Mouse (Mus musculus) hindbrain, postnatal 0 days (tissue): ENCODE data around the gene Defb48. TPM values are rescaled to one million over a fixed set of nuclear protein-coding genes. Genes with fewer than 3 reads are reported as not detected.

ENCODE experiments used
- ATAC-seq: fragments of 200-750 bp; cut with Nextera tagmentation; 2 replicates; pipeline ENCODE4 v1.8.0; 2017; ENCODE audit warnings: mild to moderate bottlenecking, moderate TSS enrichment, moderate library complexity
- DNase-seq: peaks from one replicate; pipeline ENCODE4 v3.0.0-alpha.2; 2015; ENCODE audit warnings: low spot score
- H3K27ac ChIP-seq: fragments of 300-500 bp; sonication (generic); 2 replicates; pipeline ENCODE4 v1.5.1; 2014; ENCODE audit warnings: mild to moderate bottlenecking
- H3K27me3 ChIP-seq: fragments of 300-500 bp; sonication (generic); 2 replicates; pipeline ENCODE4 v1.6.1; 2014; ENCODE audit warnings: low read length, mixed read lengths; ENCODE audit not compliant: insufficient read depth
- H3K36me3 ChIP-seq: fragments of 300-500 bp; sonication (generic); 2 replicates; pipeline ENCODE4 v1.6.1; 2014; ENCODE audit warnings: low read length, mixed read lengths; ENCODE audit not compliant: insufficient read depth
- H3K4me1 ChIP-seq: fragments of 300-500 bp; sonication (generic); 2 replicates; pipeline ENCODE4 v1.6.1; 2014; ENCODE audit warnings: antibody characterized with exemption, low read length, mixed read lengths; ENCODE audit not compliant: insufficient read depth
- H3K4me2 ChIP-seq: fragments of 300-500 bp; sonication (generic); 2 replicates; pipeline ENCODE4 v1.6.1; 2014; ENCODE audit warnings: low read depth, mild to moderate bottlenecking, low read length, moderate library complexity, mixed read lengths
- H3K4me3 ChIP-seq: fragments of 300-500 bp; sonication (generic); 2 replicates; pipeline ENCODE4 v1.5.1; 2014; ENCODE audit warnings: low read length
- H3K9ac ChIP-seq: fragments of 300-500 bp; sonication (generic); replicated peaks from 2 replicates; pipeline ENCODE4 v1.6.1; 2014; ENCODE audit warnings: mild to moderate bottlenecking, low read length, moderate library complexity, mixed read lengths
- H3K9me3 ChIP-seq: fragments of 300-500 bp; sonication (generic); 2 replicates; pipeline ENCODE4 v1.6.1; 2016; ENCODE audit warnings: low read length, mixed read lengths
- CTCF ChIP-seq: IDR thresholded peaks from 2 replicates; pipeline ENCODE4 v1.5.1; 2016; ENCODE audit warnings: antibody characterized with exemption, control low read depth, low read depth
- WGBS: fragments of 180-500 bp; shearing (Covaris S2); extraction: QIAGEN DNeasy Blood & Tissue Kit; methylation state at CpG from one replicate; pipeline ENCODE4 v1.1.7; 2014; 5-methylcytosine and 5-hydroxymethylcytosine counted together
- polyA plus RNA-seq: library from polyadenylated mRNA; unstranded; fragments of >200 nt; fragmentation: Nextera tagmentation; extraction: Ambion mirVana; gene quantifications from 2 replicates; pipeline ENCODE4 v1.2.1, GENCODE M21; 2015
- total RNA-seq: library from RNA; depleted of rRNA; stranded (reverse); fragments of >200 nt; gene quantifications from 2 replicates; pipeline ENCODE4 v1.2.3, GENCODE M21; 2014; rRNA removed

Gene Defb48
- total and polyA plus RNA-seq, 2 experiments from 2014 or later = not detected

DNA sequence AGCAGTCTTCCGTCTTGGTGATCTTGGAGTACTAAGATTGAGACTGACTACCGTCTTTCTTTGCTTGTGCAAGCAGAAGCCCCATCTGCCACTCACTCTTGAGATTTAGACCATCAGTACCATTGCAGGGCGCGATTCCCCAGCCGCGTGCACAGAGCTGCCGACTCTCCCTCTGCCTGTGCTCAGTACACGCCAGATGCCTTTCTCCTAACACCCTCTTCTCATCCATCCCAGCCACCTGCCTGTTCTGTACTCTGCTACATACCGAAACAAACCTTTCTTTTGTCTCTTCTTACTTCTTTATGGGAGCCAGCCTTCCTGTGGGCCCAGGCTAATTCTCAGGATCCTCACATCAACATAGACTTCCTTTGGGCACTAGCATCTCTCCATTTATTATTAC is 48.9 kb downstream of the Defb48 start:
- Histone ChIP-seq H3K9me3 (no peaks in the 10 kb centered on the region), H3K4me3 (no peak overlapping the region), H3K36me3 (no peaks in the 10 kb centered on the region), H3K9ac (no peak overlapping the region), H3K27me3 (no peaks in the 10 kb centered on the region), H3K4me2 (no peak overlapping the region), H3K4me1 (no peaks in the 10 kb centered on the region), H3K27ac (no peak overlapping the region)
- no peak for TF ChIP-seq CTCF
- ATAC-seq (no peak), DNase-seq (no peak)
- 77% methylated on average over 9 of the region's 9 CpGs for WGBS

GRCm38 (mm10) chr14:62928101-62928541 is 56.2 kb downstream of the Defb48 start:
- H3K9me3 ChIP-seq = no peaks in the 10 kb centered on the region
- WGBS = 63% methylated on average over 5 of the region's 5 CpGs
- no peaks in the 10 kb centered on the region for H3K4me1 ChIP-seq
- no peaks in the 10 kb centered on the region for H3K36me3 ChIP-seq
- DNase-seq (no peak), ATAC-seq (peak; percentile 35; the same call in 1 of the 2 replicates)
- no peak for TF ChIP-seq CTCF
- H3K9ac ChIP-seq = no peak overlapping the region
- no peaks in the 10 kb centered on the region for H3K27me3 ChIP-seq
- H3K27ac ChIP-seq = no peak overlapping the region
- H3K4me2 ChIP-seq = no peak overlapping the region
- no peak overlapping the region for H3K4me3 ChIP-seq

Other genes with a start within 250 kb of the Defb48 start
- gene Ints6, start 223.3 kb downstream of the Defb48 start, total RNA-seq = 26.3 and 31.7 TPM in 2 replicates
- 7.5 and 9.9 TPM in 2 replicates for gene Ints6, start 223.3 kb downstream of the Defb48 start, polyA plus RNA-seq
- gene Wdfy2, start 146.8 kb downstream of the Defb48 start, total RNA-seq = 16.9 and 20.6 TPM in 2 replicates
- gene Wdfy2, start 146.8 kb downstream of the Defb48 start, polyA plus RNA-seq = 4.5 and 4.6 TPM in 2 replicates
- not detected in 2 replicates for gene Defb47, start 13.6 kb upstream of the Defb48 start, total RNA-seq
- not detected in 2 replicates for gene Defb47, start 13.6 kb upstream of the Defb48 start, polyA plus RNA-seq
- gene Defb43, start 27.3 kb upstream of the Defb48 start, total RNA-seq = not detected in 2 replicates
- gene Defb43, start 27.3 kb upstream of the Defb48 start, polyA plus RNA-seq = not detected in 2 replicates
- 0.21 TPM in 1 of 2 replicates, not detected in the other for gene Defb42, start 62.5 kb upstream of the Defb48 start, total RNA-seq
- gene Defb42, start 62.5 kb upstream of the Defb48 start, polyA plus RNA-seq = 0.95 and 2.0 TPM in 2 replicates
- not detected in 2 replicates for gene Defb30, start 65.5 kb upstream of the Defb48 start, total RNA-seq
- gene Defb30, start 65.5 kb upstream of the Defb48 start, polyA plus RNA-seq = not detected in 2 replicates